Mouse (Mus musculus): ENCODE measurements around the gene Phf21b. TPM values are rescaled to one million over a fixed set of nuclear protein-coding genes. Genes with fewer than 3 reads are reported as not detected.
A peak's percentile ranks its signal among the peaks of the same experiment; 100 is the strongest.
"Not testable (repeated sequence)": the region's sequence is repeated elsewhere in the genome, so short reads cannot be mapped to it uniquely, and the experiment has no call there.

Phf21b gene
- total RNA-seq, 2 experiments from 2014 or later: 14.2 to 16.9 TPM

- intact Hi-C loops (cut with DNase I): loop anchor here (5.0 kb wide), 1 partner anchor 52 kb away; no protein-coding TSS in a partner anchor
Observed at GRCm38 (mm10) chr15:84800132-84800531, 55.7 kb downstream of the Phf21b start.

GRCm38 (mm10) chr15:84793649-84794048, 62.2 kb downstream of the Phf21b start:
- DNase-seq (ENCODE audit: low spot score in 2 of 2): no peak
- intact Hi-C loops (cut with DNase I): no loop called here

More at GRCm38 (mm10) chr15:84800132-84800531, 55.7 kb downstream of the Phf21b start:
- DNase-seq (ENCODE audit: low spot score in 2 of 2): peak; percentile 19

- intact Hi-C loops (cut with DNase I): no loop called here
Observed at GRCm38 (mm10) chr15:84787161-84787560, 68.7 kb downstream of the Phf21b start.

DNA sequence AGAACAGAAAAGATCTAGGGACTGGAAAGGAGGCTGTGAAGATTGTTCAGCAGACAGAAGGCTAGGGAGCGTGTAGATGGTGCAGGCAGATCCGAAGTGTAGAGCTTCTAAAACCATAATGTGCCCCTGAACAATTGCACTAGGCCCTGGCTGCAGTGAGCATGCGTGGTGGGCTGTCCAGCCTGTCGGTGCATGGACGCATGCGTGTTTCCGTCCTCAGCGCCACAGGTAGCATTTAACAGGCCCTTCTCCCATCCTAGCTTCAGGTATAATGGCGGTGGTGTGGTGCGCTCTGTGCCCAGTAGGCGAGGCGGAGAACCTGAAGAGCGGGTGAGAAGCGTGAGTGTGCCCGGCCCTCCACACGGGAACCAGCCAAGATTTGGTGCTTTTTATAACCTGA, 71.0 kb downstream of the Phf21b start:
- intact Hi-C loops (cut with DNase I): no loop called here
- DNase-seq (ENCODE audit: low spot score in 2 of 2): no peak

More at GRCm38 (mm10) chr15:84787161-84787560, 68.7 kb downstream of the Phf21b start:
- no peak for DNase-seq (ENCODE audit: low spot score in 2 of 2)

GRCm38 (mm10) chr15:84778587-84778986, 77.3 kb downstream of the Phf21b start:
- intact Hi-C loops (cut with DNase I): no loop called here

DNA sequence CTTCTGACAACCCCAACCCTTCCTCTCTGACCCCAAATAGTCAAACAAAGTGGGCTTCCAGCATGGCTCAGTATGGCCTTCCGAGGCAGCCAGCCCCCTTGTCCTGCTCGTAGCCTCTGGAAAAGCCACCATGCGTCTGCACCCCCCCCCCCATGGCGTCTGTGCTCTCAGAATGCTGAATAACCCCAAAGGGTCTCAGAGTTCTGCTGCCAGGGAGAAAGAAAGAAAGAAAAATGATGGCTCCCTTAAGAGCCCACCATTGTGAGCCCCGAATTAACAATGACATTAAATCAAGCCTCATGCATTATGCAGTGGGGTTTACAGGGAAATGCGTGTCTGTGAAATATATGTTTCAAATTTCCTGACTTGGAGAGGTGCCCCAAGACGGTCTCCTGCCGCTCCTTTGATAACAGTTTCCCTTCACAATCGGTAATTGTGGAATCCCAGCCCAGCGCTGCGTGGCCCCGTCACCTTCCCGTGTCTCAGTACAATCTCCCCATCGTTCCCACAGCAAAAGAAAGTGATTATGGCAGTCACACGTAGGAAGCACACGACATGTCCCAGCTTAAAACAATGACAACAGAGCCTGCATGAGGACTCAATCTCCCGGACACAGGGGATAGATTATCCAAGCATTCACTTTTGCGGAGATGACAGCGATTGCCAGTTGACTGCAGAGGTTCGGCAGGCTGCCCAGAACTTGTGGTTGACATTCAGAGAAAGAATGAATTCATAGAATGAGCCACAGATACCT, 80.3 kb downstream of the Phf21b start:
- intact Hi-C loops (cut with DNase I): no loop called here
- DNase-seq (ENCODE audit: low spot score in 2 of 2): peak in 1 of 2 experiments; percentile 38

More at GRCm38 (mm10) chr15:84778587-84778986, 77.3 kb downstream of the Phf21b start:
- DNase-seq (ENCODE audit: low spot score in 2 of 2): no peak

DNA sequence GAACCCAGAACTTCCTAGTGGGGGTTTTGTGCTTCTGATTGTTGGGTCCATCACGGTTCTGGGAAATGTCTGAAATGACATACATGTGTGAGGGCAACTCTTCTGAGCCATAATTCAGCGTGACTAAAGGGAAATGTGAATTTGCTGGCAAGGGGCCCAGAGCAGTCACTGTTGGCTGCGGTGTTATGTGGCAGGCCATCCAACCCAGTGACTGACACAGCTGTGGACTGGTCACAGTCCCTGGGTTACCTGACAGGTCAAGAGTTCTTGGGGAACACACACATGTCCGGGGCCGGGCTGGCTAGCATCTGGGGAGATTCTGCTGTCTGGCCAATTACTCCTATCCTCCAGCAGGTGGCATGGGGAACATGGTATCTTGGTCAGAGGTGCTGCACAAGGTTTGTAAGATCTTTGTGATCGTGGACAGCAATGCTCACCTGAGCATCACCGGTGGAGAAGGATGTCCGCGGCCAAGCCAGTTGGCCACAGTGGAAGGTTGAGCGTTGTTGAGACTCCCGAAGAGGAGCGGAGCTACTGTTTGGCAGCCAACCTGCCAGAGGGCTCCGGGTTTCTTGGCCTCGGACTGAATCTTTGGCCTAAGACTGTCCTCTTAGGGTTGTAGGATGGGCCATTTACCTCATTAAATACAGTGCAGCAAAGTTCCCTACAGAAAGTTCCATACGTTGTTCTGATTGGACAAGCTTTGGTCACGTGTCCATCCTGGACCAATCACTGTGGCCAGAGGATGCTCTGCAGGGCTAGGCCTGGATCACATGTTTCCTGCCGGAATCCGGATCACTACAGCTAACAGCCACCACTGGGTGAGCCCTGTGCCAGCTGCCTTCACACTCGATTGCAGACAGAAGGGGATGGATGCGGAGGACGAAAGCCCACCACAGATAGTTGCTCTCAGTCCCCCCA, 83.4 kb downstream of the Phf21b start:
- intact Hi-C loops (cut with DNase I): no loop called here
- DNase-seq (ENCODE audit: low spot score in 2 of 2): peak in 1 of 2 experiments; percentile 21

DNA sequence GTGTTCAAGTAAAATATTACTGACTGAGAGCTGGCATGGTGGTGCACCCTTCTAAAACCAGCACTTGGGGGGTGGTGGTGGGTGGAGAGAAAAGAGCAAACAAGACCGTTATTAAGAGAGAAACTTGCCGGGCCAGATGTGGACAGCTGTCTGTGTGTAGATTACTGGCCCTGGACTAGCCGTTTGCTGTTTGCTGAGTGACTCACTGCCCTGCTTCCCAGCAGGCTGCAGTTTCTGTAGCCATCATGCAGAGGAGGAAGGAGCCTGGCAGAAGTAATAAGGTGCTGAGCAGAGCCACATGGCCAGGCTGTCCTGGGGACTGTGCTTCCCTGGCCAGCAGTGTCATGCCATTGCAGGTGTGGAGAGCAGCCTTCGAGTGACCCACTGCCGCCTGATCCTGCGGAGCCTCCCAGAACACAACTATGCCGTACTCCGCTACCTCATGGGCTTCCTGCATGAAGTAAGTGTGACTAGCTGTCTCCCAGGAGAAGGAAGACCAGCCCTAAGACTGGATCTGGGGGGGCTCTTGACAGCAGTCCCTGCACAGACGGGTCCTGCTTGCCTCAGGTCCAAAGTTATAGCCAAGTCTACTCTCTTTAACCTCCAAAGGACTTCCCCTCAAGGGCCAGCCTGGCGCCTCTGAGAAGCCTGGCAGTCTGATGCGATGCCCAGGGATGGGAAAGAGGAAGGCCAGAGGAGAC, 86.1 kb downstream of the Phf21b start:
- no peak for DNase-seq (ENCODE audit: low spot score in 2 of 2)
- intact Hi-C loops (cut with DNase I): no loop called here

- peak in 1 of 2 experiments; percentile 71 for DNase-seq (ENCODE audit: low spot score in 2 of 2)
- intact Hi-C loops (cut with DNase I): not testable (repeated sequence)
Observed at GRCm38 (mm10) chr15:84768531-84768930, 87.3 kb downstream of the Phf21b start.

GRCm38 (mm10) chr15:84766621-84767020, 89.2 kb downstream of the Phf21b start:
- intact Hi-C loops (cut with DNase I): no loop called here
- no peak for DNase-seq (ENCODE audit: low spot score in 2 of 2)

DNA sequence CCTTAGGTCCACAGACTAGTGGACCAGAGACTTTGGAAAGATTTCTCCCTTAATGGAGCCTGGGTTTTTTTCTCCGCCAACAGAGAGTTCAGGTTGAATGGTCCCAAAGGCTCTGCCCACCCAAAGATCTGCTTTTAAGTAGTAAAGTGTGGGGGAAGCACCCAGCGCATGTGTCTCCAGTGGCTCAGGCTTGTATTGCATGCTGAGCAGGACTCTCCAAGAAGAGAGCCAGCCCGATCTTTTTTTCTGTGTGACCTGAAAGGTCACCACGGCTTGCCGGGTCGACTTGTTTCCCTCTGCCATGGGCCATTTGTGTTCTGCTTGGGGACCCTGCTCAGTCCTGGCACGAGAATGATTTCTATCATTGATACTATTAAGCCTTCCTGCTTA, 92.4 kb downstream of the Phf21b start:
- intact Hi-C loops (cut with DNase I): no loop called here
- DNase-seq (ENCODE audit: low spot score in 2 of 2): no peak

- intact Hi-C loops (cut with DNase I): no loop called here
- no peak for DNase-seq (ENCODE audit: low spot score in 2 of 2)
Observed at GRCm38 (mm10) chr15:84762712-84763422, 93.0 kb downstream of the Phf21b start.

- intact Hi-C loops (cut with DNase I): loop anchor here (5.0 to 10.0 kb wide), 4 partner anchors 134 to 316 kb away; no protein-coding TSS in a partner anchor
- DNase-seq (ENCODE audit: low spot score in 2 of 2): no peak
Observed at GRCm38 (mm10) chr15:84758493-84758892, 97.4 kb downstream of the Phf21b start.

GRCm38 (mm10) chr15:84756426-84756825, 99.4 kb downstream of the Phf21b start:
- intact Hi-C loops (cut with DNase I): loop anchor here (5.0 to 10.0 kb wide), 4 partner anchors 136 to 318 kb away; no protein-coding TSS in a partner anchor

GRCm38 (mm10) chr15:84754987-84755386, 100.9 kb downstream of the Phf21b start:
- DNase-seq (ENCODE audit: low spot score in 2 of 2): peak; percentile 70 to 71
- intact Hi-C loops (cut with DNase I): loop anchor here (5.0 to 10.0 kb wide), 4 partner anchors 137 to 320 kb away; no protein-coding TSS in a partner anchor

More at GRCm38 (mm10) chr15:84756426-84756825, 99.4 kb downstream of the Phf21b start:
- peak; percentile 41 to 48 for DNase-seq (ENCODE audit: low spot score in 2 of 2)

- intact Hi-C loops (cut with DNase I): no loop called here
- no peak for DNase-seq (ENCODE audit: low spot score in 2 of 2)
Observed at GRCm38 (mm10) chr15:84745831-84746230, 110.0 kb downstream of the Phf21b start.

DNA sequence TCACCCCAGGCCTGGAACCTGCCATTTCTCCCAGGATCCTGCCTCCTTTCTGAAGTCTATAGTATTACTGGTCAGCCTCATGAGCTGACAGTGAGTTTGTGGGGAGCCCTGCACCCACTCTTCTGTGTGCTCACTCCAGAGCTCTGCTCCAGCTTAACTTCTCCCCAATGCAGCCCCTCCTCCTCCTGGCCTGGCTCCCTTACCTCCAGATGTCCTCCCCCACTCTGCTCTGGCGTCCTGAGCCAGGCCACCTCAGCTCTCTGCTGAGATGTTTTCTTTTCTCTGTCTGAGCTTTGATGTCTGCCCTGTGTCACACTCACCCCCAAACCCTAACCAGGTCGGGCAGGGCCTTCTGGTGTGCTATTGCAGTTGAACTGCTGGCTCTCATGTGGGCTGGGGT, 111.5 kb downstream of the Phf21b start:
- intact Hi-C loops (cut with DNase I): no loop called here
- no peak for DNase-seq (ENCODE audit: low spot score in 2 of 2)

GRCm38 (mm10) chr15:84743347-84743746, 112.5 kb downstream of the Phf21b start:
- intact Hi-C loops (cut with DNase I): no loop called here

GRCm38 (mm10) chr15:84741573-84741972, 114.3 kb downstream of the Phf21b start:
- no peak for DNase-seq (ENCODE audit: low spot score in 2 of 2)
- intact Hi-C loops (cut with DNase I): no loop called here

More at GRCm38 (mm10) chr15:84743347-84743746, 112.5 kb downstream of the Phf21b start:
- DNase-seq (ENCODE audit: low spot score in 2 of 2): no peak
